Mouse (Mus musculus): Measurements from ENCODE around the gene Tnfrsf25. TPM values are rescaled to one million over a fixed set of nuclear protein-coding genes. Genes with fewer than 3 reads are reported as not detected.

Gene Tnfrsf25
- polyA plus RNA-seq, 1 experiment from 2014 or later = 1.9 TPM

GRCm38 (mm10) chr4:152101081-152101653, 14.6 kb upstream of the Tnfrsf25 start:
- Histone ChIP-seq H3K27me3 (ENCODE audit: insufficient read depth, low read length) (no peaks in the 10 kb centered on the region), H3K4me2 (replicated peaks; ENCODE audit: low read depth, low read length) (0 out of 2 replicates have a peak overlapping the region, but pooled peaks have one; percentile 2), H3K9ac (replicated peaks; ENCODE audit: low read length) (peak overlapping the region; percentile 39; the same call in 1 of the 2 replicates), H3K9me3 (ENCODE audit: low read length) (no peaks in the 10 kb centered on the region), H3K36me3 (ENCODE audit: insufficient read depth, low read length) (peaks cover 32% of the 10 kb centered on the region), H3K4me1 (ENCODE audit: insufficient read depth, low read length) (peaks cover 40% of the 10 kb centered on the region), H3K4me3 (ENCODE audit: low read length) (no peak overlapping the region), H3K27ac (ENCODE audit: low read length) (peak overlapping the region; percentile 74)
- ATAC-seq (ENCODE audit: low FRiP score, low TSS enrichment) = peak; percentile 17; the same call in 1 of the 2 replicates
- 34% methylated on average over 7 of the region's 7 CpGs for WGBS

- Histone ChIP-seq H3K4me1 (ENCODE audit: insufficient read depth, low read length) (peaks cover 43% of the 10 kb centered on the region), H3K9me3 (ENCODE audit: low read length) (no peaks in the 10 kb centered on the region), H3K4me3 (ENCODE audit: low read length) (no peak overlapping the region), H3K9ac (replicated peaks; ENCODE audit: low read length) (no peak overlapping the region), H3K27me3 (ENCODE audit: insufficient read depth, low read length) (no peaks in the 10 kb centered on the region), H3K36me3 (ENCODE audit: insufficient read depth, low read length) (peaks cover 37% of the 10 kb centered on the region), H3K27ac (ENCODE audit: low read length) (peak overlapping the region; percentile 74; the same call in 1 of the 2 replicates), H3K4me2 (replicated peaks; ENCODE audit: low read depth, low read length) (no peak overlapping the region)
- no peak for ATAC-seq (ENCODE audit: low FRiP score, low TSS enrichment)
- 90% methylated on average over 16 of the region's 16 CpGs for WGBS
Measured at GRCm38 (mm10) chr4:152101921-152102320, 13.8 kb upstream of the Tnfrsf25 start.

GRCm38 (mm10) chr4:152103025-152103424, 12.7 kb upstream of the Tnfrsf25 start:
- H3K9ac ChIP-seq (replicated peaks; ENCODE audit: low read length) = no peak overlapping the region
- no peaks in the 10 kb centered on the region for H3K9me3 ChIP-seq (ENCODE audit: low read length)
- no peak overlapping the region for H3K4me3 ChIP-seq (ENCODE audit: low read length)
- no peak overlapping the region for H3K4me2 ChIP-seq (replicated peaks; ENCODE audit: low read depth, low read length)
- H3K4me1 ChIP-seq (ENCODE audit: insufficient read depth, low read length) = peaks cover 45% of the 10 kb centered on the region
- WGBS = 43% methylated on average over 7 of the region's 7 CpGs
- no peak overlapping the region for H3K27ac ChIP-seq (ENCODE audit: low read length)
- no peak for ATAC-seq (ENCODE audit: low FRiP score, low TSS enrichment)
- H3K27me3 ChIP-seq (ENCODE audit: insufficient read depth, low read length) = no peaks in the 10 kb centered on the region
- peaks cover 39% of the 10 kb centered on the region for H3K36me3 ChIP-seq (ENCODE audit: insufficient read depth, low read length)

GRCm38 (mm10) chr4:152106746-152107145, 9.0 kb upstream of the Tnfrsf25 start:
- Histone ChIP-seq H3K4me2 (replicated peaks; ENCODE audit: low read depth, low read length) (peak overlapping the region; percentile 72; the same call in 1 of the 2 replicates), H3K9ac (replicated peaks; ENCODE audit: low read length) (no peak overlapping the region; the same call in 1 of the 2 replicates), H3K36me3 (ENCODE audit: insufficient read depth, low read length) (peaks cover 51% of the 10 kb centered on the region), H3K4me3 (ENCODE audit: low read length) (no peak overlapping the region), H3K27me3 (ENCODE audit: insufficient read depth, low read length) (no peaks in the 10 kb centered on the region), H3K9me3 (ENCODE audit: low read length) (no peaks in the 10 kb centered on the region), H3K4me1 (ENCODE audit: insufficient read depth, low read length) (peaks cover 37% of the 10 kb centered on the region), H3K27ac (ENCODE audit: low read length) (peak overlapping the region; percentile 76)
- WGBS = 62% methylated on average over 9 of the region's 9 CpGs
- ATAC-seq (ENCODE audit: low FRiP score, low TSS enrichment) = no peak

- Histone ChIP-seq H3K36me3 (ENCODE audit: insufficient read depth, low read length) (peaks cover 51% of the 10 kb centered on the region), H3K27me3 (ENCODE audit: insufficient read depth, low read length) (no peaks in the 10 kb centered on the region), H3K9ac (replicated peaks; ENCODE audit: low read length) (peak overlapping the region; percentile 68), H3K4me2 (replicated peaks; ENCODE audit: low read depth, low read length) (peak overlapping the region; percentile 72), H3K9me3 (ENCODE audit: low read length) (no peaks in the 10 kb centered on the region), H3K27ac (ENCODE audit: low read length) (peak overlapping the region; percentile 96), H3K4me1 (ENCODE audit: insufficient read depth, low read length) (peaks cover 36% of the 10 kb centered on the region), H3K4me3 (ENCODE audit: low read length) (peak overlapping the region; percentile 49)
- 18% methylated on average over 23 of the region's 24 CpGs for WGBS
- ATAC-seq (ENCODE audit: low FRiP score, low TSS enrichment) = peak; percentile 90
Measured at GRCm38 (mm10) chr4:152107493-152107892, 8.2 kb upstream of the Tnfrsf25 start.

- Histone ChIP-seq H3K9ac (replicated peaks; ENCODE audit: low read length) (peak overlapping the region; percentile 68), H3K27ac (ENCODE audit: low read length) (peak overlapping the region; percentile 96), H3K4me2 (replicated peaks; ENCODE audit: low read depth, low read length) (peak overlapping the region; percentile 72), H3K4me3 (ENCODE audit: low read length) (peak overlapping the region; percentile 49), H3K36me3 (ENCODE audit: insufficient read depth, low read length) (peaks cover 48% of the 10 kb centered on the region), H3K4me1 (ENCODE audit: insufficient read depth, low read length) (peaks cover 32% of the 10 kb centered on the region), H3K27me3 (ENCODE audit: insufficient read depth, low read length) (no peaks in the 10 kb centered on the region), H3K9me3 (ENCODE audit: low read length) (no peaks in the 10 kb centered on the region)
- ATAC-seq (ENCODE audit: low FRiP score, low TSS enrichment) = peak; percentile 90
- WGBS = 17% methylated on average over 30 of the region's 30 CpGs
Measured at GRCm38 (mm10) chr4:152107971-152108509, 7.7 kb upstream of the Tnfrsf25 start.

GRCm38 (mm10) chr4:152108673-152109072, 7.1 kb upstream of the Tnfrsf25 start:
- Histone ChIP-seq H3K4me1 (ENCODE audit: insufficient read depth, low read length) (peaks cover 32% of the 10 kb centered on the region), H3K36me3 (ENCODE audit: insufficient read depth, low read length) (peaks cover 51% of the 10 kb centered on the region), H3K4me2 (replicated peaks; ENCODE audit: low read depth, low read length) (peak overlapping the region; percentile 72), H3K27ac (ENCODE audit: low read length) (peak overlapping the region; percentile 96), H3K4me3 (ENCODE audit: low read length) (peak overlapping the region; percentile 49), H3K27me3 (ENCODE audit: insufficient read depth, low read length) (no peaks in the 10 kb centered on the region), H3K9me3 (ENCODE audit: low read length) (no peaks in the 10 kb centered on the region), H3K9ac (replicated peaks; ENCODE audit: low read length) (no peak overlapping the region; the same call in 1 of the 2 replicates)
- no peak for ATAC-seq (ENCODE audit: low FRiP score, low TSS enrichment)
- 60% methylated on average over 5 of the region's 5 CpGs for WGBS

GRCm38 (mm10) chr4:152109509-152109908, 6.2 kb upstream of the Tnfrsf25 start:
- H3K27me3 ChIP-seq (ENCODE audit: insufficient read depth, low read length) = 0 out of 2 replicates have a peak, but pooled peaks cover 2% of the 10 kb centered on the region
- peaks cover 32% of the 10 kb centered on the region for H3K4me1 ChIP-seq (ENCODE audit: insufficient read depth, low read length)
- no peak overlapping the region for H3K9ac ChIP-seq (replicated peaks; ENCODE audit: low read length)
- H3K36me3 ChIP-seq (ENCODE audit: insufficient read depth, low read length) = peaks cover 51% of the 10 kb centered on the region; the same call in 1 of the 2 replicates
- H3K4me2 ChIP-seq (replicated peaks; ENCODE audit: low read depth, low read length) = no peak overlapping the region
- no peak overlapping the region for H3K4me3 ChIP-seq (ENCODE audit: low read length)
- H3K27ac ChIP-seq (ENCODE audit: low read length) = no peak overlapping the region
- 74% methylated on average over 3 of the region's 3 CpGs for WGBS
- no peaks in the 10 kb centered on the region for H3K9me3 ChIP-seq (ENCODE audit: low read length)
- ATAC-seq (ENCODE audit: low FRiP score, low TSS enrichment) = no peak

- 0 out of 2 replicates have a peak, but pooled peaks cover 2% of the 10 kb centered on the region for H3K27me3 ChIP-seq (ENCODE audit: insufficient read depth, low read length)
Measured at GRCm38 (mm10) chr4:152110689-152111088, 5.0 kb upstream of the Tnfrsf25 start.

GRCm38 (mm10) chr4:152112329-152112728, 3.4 kb upstream of the Tnfrsf25 start:
- 57% methylated on average over 9 of the region's 9 CpGs for WGBS
- Histone ChIP-seq H3K4me2 (replicated peaks; ENCODE audit: low read depth, low read length) (no peak overlapping the region), H3K9me3 (ENCODE audit: low read length) (no peaks in the 10 kb centered on the region), H3K4me1 (ENCODE audit: insufficient read depth, low read length) (peaks cover 41% of the 10 kb centered on the region), H3K36me3 (ENCODE audit: insufficient read depth, low read length) (peaks cover 37% of the 10 kb centered on the region; the same call in 1 of the 2 replicates), H3K4me3 (ENCODE audit: low read length) (no peak overlapping the region), H3K9ac (replicated peaks; ENCODE audit: low read length) (peak overlapping the region; percentile 40; the same call in 1 of the 2 replicates), H3K27ac (ENCODE audit: low read length) (no peak overlapping the region), H3K27me3 (ENCODE audit: insufficient read depth, low read length) (0 out of 2 replicates have a peak, but pooled peaks cover 2% of the 10 kb centered on the region)
- ATAC-seq (ENCODE audit: low FRiP score, low TSS enrichment) = no peak

More at GRCm38 (mm10) chr4:152110689-152111088, 5.0 kb upstream of the Tnfrsf25 start:
- no peak overlapping the region for H3K27ac ChIP-seq (ENCODE audit: low read length)
- 83% methylated on average over 4 of the region's 4 CpGs for WGBS
- H3K9ac ChIP-seq (replicated peaks; ENCODE audit: low read length) = no peak overlapping the region
- no peaks in the 10 kb centered on the region for H3K9me3 ChIP-seq (ENCODE audit: low read length)
- H3K4me2 ChIP-seq (replicated peaks; ENCODE audit: low read depth, low read length) = no peak overlapping the region
- peaks cover 49% of the 10 kb centered on the region; the same call in 1 of the 2 replicates for H3K36me3 ChIP-seq (ENCODE audit: insufficient read depth, low read length)
- no peak for ATAC-seq (ENCODE audit: low FRiP score, low TSS enrichment)
- H3K4me1 ChIP-seq (ENCODE audit: insufficient read depth, low read length) = peaks cover 37% of the 10 kb centered on the region
- no peak overlapping the region for H3K4me3 ChIP-seq (ENCODE audit: low read length)

Measured in kidney, embryonic 16.5 days (tissue).